Mouse (Mus musculus): ENCODE results near the gene Nop10. TPM values are rescaled to one million over a fixed set of nuclear protein-coding genes. Genes with fewer than 3 reads are reported as not detected.
A peak's percentile ranks its signal among the peaks of the same experiment; 100 is the strongest.

The Nop10 gene
- polyA plus RNA-seq, 1 experiment: 108 TPM

DNA sequence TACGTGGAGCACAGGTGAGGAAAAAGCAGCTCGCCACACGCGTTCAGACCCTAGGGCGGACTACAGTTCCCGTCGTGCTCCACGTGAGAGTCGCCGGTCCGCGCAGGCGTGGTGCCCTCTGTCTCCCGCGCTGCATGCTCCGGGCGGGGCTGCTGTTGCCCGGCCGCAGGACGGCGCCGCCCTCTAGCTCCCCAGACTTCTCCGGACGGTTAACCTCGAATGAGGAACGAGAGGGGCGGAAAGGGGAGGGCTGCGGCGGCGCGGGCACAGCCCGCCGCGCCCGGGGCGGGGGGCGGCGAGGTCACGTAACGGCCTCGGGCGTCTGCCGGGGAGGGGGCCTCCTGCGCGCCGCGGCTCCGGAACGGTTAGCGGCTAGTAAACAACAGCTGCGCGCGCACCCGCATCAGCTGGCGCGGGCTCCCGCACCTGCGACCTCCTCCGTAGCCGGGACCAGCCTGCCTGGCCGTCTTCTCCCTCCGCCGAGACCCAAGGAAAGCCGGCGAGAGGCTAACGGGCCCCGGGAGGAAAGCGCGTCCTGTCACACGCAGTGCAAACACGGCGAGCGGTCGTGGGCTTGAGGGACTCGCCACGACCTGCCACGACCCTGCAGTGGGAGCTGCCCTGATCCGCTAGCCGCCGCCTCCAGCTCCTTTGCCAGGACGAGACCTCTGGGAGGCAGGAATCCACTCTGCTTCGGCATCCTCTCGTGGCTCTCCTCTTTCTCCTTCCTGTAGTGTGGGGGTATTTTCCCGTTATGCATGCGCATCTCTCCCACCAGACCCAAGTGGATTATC, 3.9 kb downstream of the Nop10 start, which contains the start of gene Slc12a6:
Slc12a6 (plus strand) TSS at position 378 of the 794 bp plus-strand sequence.
- H3K36me3 ChIP-seq (ENCODE audit: control insufficient read depth, insufficient read depth, low read length): peaks cover 2% of the 10 kb centered on the region
- no peaks in the 10 kb centered on the region for H3K27me3 ChIP-seq (ENCODE audit: control insufficient read depth, insufficient read depth, low read length)
- H3K4me1 ChIP-seq (ENCODE audit: control insufficient read depth, insufficient read depth, low read length): peaks cover 11% of the 10 kb centered on the region
- H3K27ac ChIP-seq (ENCODE audit: control insufficient read depth, insufficient read depth, low read depth, low read length): peak within 1 kb of the TSS; percentile 97
- no peak; the same call in 1 of the 2 replicates for TF ChIP-seq CTCF (IDR thresholded peaks at IDR 0.05; ENCODE audit: control insufficient read depth, insufficient read depth, insufficient replicate concordance, low read depth, low read length)
- TF ChIP-seq POLR2A (IDR thresholded peaks at IDR 0.05; ENCODE audit: control insufficient read depth, low read depth, low read length): peak; percentile 69; the same call in 1 of the 2 replicates
- peak within 1 kb of the TSS; percentile 100 for H3K4me3 ChIP-seq (ENCODE audit: control insufficient read depth, low read depth, low read length)

GRCm38 (mm10) chr2:112266242-112266592, 4.5 kb downstream of the Nop10 start, which contains the start of gene Gm21985:
Gene Gm21985 (plus strand): TSS chr2:112266314.
- Histone ChIP-seq H3K27me3 (ENCODE audit: control insufficient read depth, insufficient read depth, low read length) (no peaks in the 10 kb centered on the region), H3K27ac (ENCODE audit: control insufficient read depth, insufficient read depth, low read depth, low read length) (peak within 1 kb of the TSS; percentile 97), H3K4me1 (ENCODE audit: control insufficient read depth, insufficient read depth, low read length) (peaks cover 11% of the 10 kb centered on the region), H3K4me3 (ENCODE audit: control insufficient read depth, low read depth, low read length) (peak within 1 kb of the TSS; percentile 100), H3K36me3 (ENCODE audit: control insufficient read depth, insufficient read depth, low read length) (peaks cover 2% of the 10 kb centered on the region)
- no peak for TF ChIP-seq CTCF (IDR thresholded peaks at IDR 0.05; ENCODE audit: control insufficient read depth, insufficient read depth, insufficient replicate concordance, low read depth, low read length)
- TF ChIP-seq POLR2A (IDR thresholded peaks at IDR 0.05; ENCODE audit: control insufficient read depth, low read depth, low read length): peak; percentile 30; the same call in 1 of the 2 replicates

GRCm38 (mm10) chr2:112266780-112267179, 5.1 kb downstream of the Nop10 start:
- Histone ChIP-seq H3K27ac (ENCODE audit: control insufficient read depth, insufficient read depth, low read depth, low read length) (peak overlapping the region; percentile 97), H3K27me3 (ENCODE audit: control insufficient read depth, insufficient read depth, low read length) (no peaks in the 10 kb centered on the region), H3K36me3 (ENCODE audit: control insufficient read depth, insufficient read depth, low read length) (peaks cover 2% of the 10 kb centered on the region), H3K4me1 (ENCODE audit: control insufficient read depth, insufficient read depth, low read length) (peaks cover 9% of the 10 kb centered on the region), H3K4me3 (ENCODE audit: control insufficient read depth, low read depth, low read length) (peak overlapping the region; percentile 100)
- TF ChIP-seq POLR2A (IDR thresholded peaks at IDR 0.05; ENCODE audit: control insufficient read depth, low read depth, low read length) (no peak), CTCF (IDR thresholded peaks at IDR 0.05; ENCODE audit: control insufficient read depth, insufficient read depth, insufficient replicate concordance, low read depth, low read length) (no peak)

- Histone ChIP-seq H3K27me3 (ENCODE audit: control insufficient read depth, insufficient read depth, low read length) (no peaks in the 10 kb centered on the region), H3K27ac (ENCODE audit: control insufficient read depth, insufficient read depth, low read depth, low read length) (no peak overlapping the region), H3K36me3 (ENCODE audit: control insufficient read depth, insufficient read depth, low read length) (peaks cover 2% of the 10 kb centered on the region), H3K4me1 (ENCODE audit: control insufficient read depth, insufficient read depth, low read length) (peaks cover 9% of the 10 kb centered on the region), H3K4me3 (ENCODE audit: control insufficient read depth, low read depth, low read length) (no peak overlapping the region; the same call in 1 of the 2 replicates)
- no peak for TF ChIP-seq CTCF (IDR thresholded peaks at IDR 0.05; ENCODE audit: control insufficient read depth, insufficient read depth, insufficient replicate concordance, low read depth, low read length)
- no peak for TF ChIP-seq POLR2A (IDR thresholded peaks at IDR 0.05; ENCODE audit: control insufficient read depth, low read depth, low read length)
Observed at GRCm38 (mm10) chr2:112267547-112268269, 6.0 kb downstream of the Nop10 start.

DNA sequence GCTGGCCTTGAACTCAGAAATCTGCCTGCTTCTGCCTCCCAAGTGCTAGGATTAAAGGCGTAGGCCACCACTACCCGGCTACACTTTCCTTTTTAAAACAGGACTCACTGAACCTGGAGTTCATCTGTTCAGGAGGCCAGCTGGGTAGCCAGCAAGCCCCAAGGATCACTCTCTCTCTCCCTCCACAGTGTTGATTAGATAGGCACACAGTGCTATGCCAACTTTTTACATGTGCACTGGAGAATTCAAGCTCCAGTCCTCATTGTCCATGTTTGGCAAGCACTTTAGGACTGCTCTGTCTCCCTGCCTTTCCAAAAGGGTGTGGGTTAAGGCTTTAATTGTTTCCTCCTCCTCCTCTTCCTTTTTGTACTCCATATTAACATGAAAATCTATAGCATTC, 8.3 kb downstream of the Nop10 start:
- TF ChIP-seq CTCF (IDR thresholded peaks at IDR 0.05; ENCODE audit: control insufficient read depth, insufficient read depth, insufficient replicate concordance, low read depth, low read length) (no peak), POLR2A (IDR thresholded peaks at IDR 0.05; ENCODE audit: control insufficient read depth, low read depth, low read length) (no peak)
- peaks cover 9% of the 10 kb centered on the region for H3K4me1 ChIP-seq (ENCODE audit: control insufficient read depth, insufficient read depth, low read length)
- peak overlapping the region; percentile 20 for H3K4me3 ChIP-seq (ENCODE audit: control insufficient read depth, low read depth, low read length)
- H3K36me3 ChIP-seq (ENCODE audit: control insufficient read depth, insufficient read depth, low read length): peaks cover 2% of the 10 kb centered on the region
- no peak overlapping the region for H3K27ac ChIP-seq (ENCODE audit: control insufficient read depth, insufficient read depth, low read depth, low read length)
- no peaks in the 10 kb centered on the region for H3K27me3 ChIP-seq (ENCODE audit: control insufficient read depth, insufficient read depth, low read length)

DNA sequence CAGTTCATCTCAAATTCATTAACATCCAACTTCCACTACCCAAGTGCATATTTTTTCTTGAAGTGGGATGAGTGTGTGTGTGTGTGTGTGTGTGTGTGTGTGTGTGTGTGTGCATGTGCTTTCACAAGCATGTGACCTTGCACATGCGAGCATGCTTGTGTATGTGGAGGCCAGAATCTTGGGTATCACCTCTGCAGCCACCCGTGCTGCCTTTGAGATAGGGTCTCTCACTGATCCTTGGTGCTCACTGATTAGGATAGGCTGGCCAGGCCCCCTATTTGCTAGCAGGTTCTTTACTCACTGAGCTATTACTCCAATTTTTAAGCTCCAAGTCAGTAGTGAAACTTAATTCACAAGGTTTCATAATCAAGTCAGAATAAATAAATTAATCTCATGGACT, 11.2 kb downstream of the Nop10 start:
- no peaks in the 10 kb centered on the region for H3K27me3 ChIP-seq (ENCODE audit: control insufficient read depth, insufficient read depth, low read length)

DNA sequence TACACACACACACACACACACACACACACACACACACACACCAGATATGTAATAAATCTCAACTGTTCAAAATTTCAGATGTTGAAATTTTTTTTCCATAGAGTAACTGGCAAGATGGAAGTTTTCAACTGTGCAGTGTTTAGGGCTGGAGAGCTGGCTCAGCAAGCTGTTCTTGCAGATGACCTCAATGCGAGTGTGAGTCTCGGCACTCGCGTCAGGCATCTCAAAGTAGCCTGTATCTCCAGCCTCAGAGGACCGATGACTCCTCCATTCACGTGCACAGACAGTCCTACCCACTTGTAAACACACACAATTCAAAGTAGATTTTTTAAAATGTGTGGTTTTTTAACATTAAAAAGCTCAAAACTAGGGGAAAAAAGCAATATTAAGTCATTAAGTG, 11.7 kb downstream of the Nop10 start:
- no peak overlapping the region for H3K4me3 ChIP-seq (ENCODE audit: control insufficient read depth, low read depth, low read length)
- H3K27me3 ChIP-seq (ENCODE audit: control insufficient read depth, insufficient read depth, low read length): no peaks in the 10 kb centered on the region
- no peak overlapping the region for H3K27ac ChIP-seq (ENCODE audit: control insufficient read depth, insufficient read depth, low read depth, low read length)
- TF ChIP-seq CTCF (IDR thresholded peaks at IDR 0.05; ENCODE audit: control insufficient read depth, insufficient read depth, insufficient replicate concordance, low read depth, low read length): no peak
- no peak for TF ChIP-seq POLR2A (IDR thresholded peaks at IDR 0.05; ENCODE audit: control insufficient read depth, low read depth, low read length)
- no peaks in the 10 kb centered on the region; the same call in 1 of the 2 replicates for H3K4me1 ChIP-seq (ENCODE audit: control insufficient read depth, insufficient read depth, low read length)
- H3K36me3 ChIP-seq (ENCODE audit: control insufficient read depth, insufficient read depth, low read length): no peaks in the 10 kb centered on the region; the same call in 1 of the 2 replicates

More for the DNA sequence above, 11.2 kb downstream of the Nop10 start:
- TF ChIP-seq CTCF (IDR thresholded peaks at IDR 0.05; ENCODE audit: control insufficient read depth, insufficient read depth, insufficient replicate concordance, low read depth, low read length): no peak
- H3K27ac ChIP-seq (ENCODE audit: control insufficient read depth, insufficient read depth, low read depth, low read length): no peak overlapping the region
- H3K4me1 ChIP-seq (ENCODE audit: control insufficient read depth, insufficient read depth, low read length): no peaks in the 10 kb centered on the region; the same call in 1 of the 2 replicates
- no peak overlapping the region for H3K4me3 ChIP-seq (ENCODE audit: control insufficient read depth, low read depth, low read length)
- H3K36me3 ChIP-seq (ENCODE audit: control insufficient read depth, insufficient read depth, low read length): no peaks in the 10 kb centered on the region; the same call in 1 of the 2 replicates

Data from testis, adult 2 months (tissue).